Mouse (Mus musculus): ENCODE measurements at regions not wholly inside any gene's neighbourhood (a gene's known extent, or its start where the extent isn't known, plus 50 kb on each side); places are given as distances from the start of the nearest gene placed in this dataset.

DNA sequence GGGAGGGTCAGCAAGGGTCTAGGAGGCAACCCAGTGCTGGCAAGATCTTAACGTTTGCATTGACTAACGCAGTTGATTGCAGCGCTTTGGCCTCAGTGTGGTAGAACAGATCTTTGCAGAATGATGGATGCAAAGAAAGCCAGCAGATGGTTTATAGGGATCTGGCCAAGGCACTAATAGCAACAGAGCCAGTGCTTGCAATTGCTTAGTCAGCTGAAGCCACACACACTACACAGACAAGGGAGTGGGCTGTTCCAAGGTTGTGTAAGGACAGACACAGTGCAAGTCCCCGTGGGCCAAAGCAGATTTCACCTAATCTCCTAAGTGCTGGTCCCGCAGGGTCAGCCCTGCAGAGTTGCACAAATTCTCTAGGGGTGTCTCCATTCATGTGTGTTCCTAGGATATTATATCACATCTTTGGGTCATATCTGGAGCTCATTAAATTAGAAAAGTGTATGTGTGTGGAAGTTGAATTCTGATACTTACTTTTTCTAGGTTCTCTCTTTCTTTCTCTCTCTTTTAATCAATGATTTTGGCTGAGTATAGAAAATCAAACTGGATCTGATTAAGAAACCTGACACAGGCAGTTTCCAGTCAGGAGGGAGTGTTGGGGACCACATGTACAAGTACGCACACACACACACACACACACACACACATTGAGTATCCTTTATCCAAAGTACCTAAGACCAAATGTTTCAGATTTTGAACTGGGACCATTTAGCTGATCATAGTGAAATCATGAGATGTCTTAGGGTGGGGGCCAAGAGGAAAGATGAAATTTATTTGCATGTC is 68.5 kb upstream of the Mboat1 start:
- H3ac ChIP-seq (ENCODE audit: control insufficient read depth, insufficient read length) = no peak overlapping the region
- TF ChIP-seq MAX (IDR thresholded peaks at IDR 0.05; ENCODE audit: low read depth) (no peak), POLR2A (IDR thresholded peaks at IDR 0.05; ENCODE audit: insufficient read length, low read depth) (no peak), CEBPB (IDR thresholded peaks at IDR 0.05; ENCODE audit: insufficient read depth, poor library complexity, severe bottlenecking) (no peak), REST (IDR thresholded peaks at IDR 0.05; ENCODE audit: insufficient read depth, insufficient read length) (no peak), SRF (IDR thresholded peaks at IDR 0.05; ENCODE audit: control insufficient read depth, insufficient read length, low read depth) (no peak), TCF12 (IDR thresholded peaks at IDR 0.05; ENCODE audit: insufficient read depth, poor library complexity, severe bottlenecking) (no peak), TCF3 (IDR thresholded peaks at IDR 0.05; ENCODE audit: insufficient read length, low read depth) (no peak), POLR2AphosphoS2 (IDR thresholded peaks at IDR 0.05; ENCODE audit: insufficient read length, low read depth) (no peak), USF1 (IDR thresholded peaks at IDR 0.05; ENCODE audit: low read depth) (no peak), MYOG (IDR thresholded peaks at IDR 0.05; ENCODE audit: control insufficient read depth in 1 of 3, insufficient read depth in 1 of 3, insufficient read length in 2 of 3, low read depth in 2 of 3) (no peak), E2F4 (IDR thresholded peaks at IDR 0.05; ENCODE audit: insufficient read depth) (no peak), MYOD1 (IDR thresholded peaks at IDR 0.05; ENCODE audit: control insufficient read depth in 1 of 3, insufficient read length in 2 of 3, low read depth in 2 of 3) (no peak)
- no peak overlapping the region for H3K4me2 ChIP-seq (ENCODE audit: low read depth)
- H3K27me3 ChIP-seq (ENCODE audit: control insufficient read depth, insufficient read depth, insufficient read length) = no peaks in the 10 kb centered on the region
- H3K4me3 ChIP-seq = no peak overlapping the region
- no peaks in the 10 kb centered on the region for H3K79me2 ChIP-seq (ENCODE audit: control insufficient read depth, insufficient read depth)
- no peaks in the 10 kb centered on the region for H3K36me3 ChIP-seq (ENCODE audit: control insufficient read depth, insufficient read depth)

GRCm38 (mm10) chr13:30065520-30065919 is 70.8 kb upstream of the Mboat1 start:
- Histone ChIP-seq H3K4me3 (no peak overlapping the region), H3K79me2 (ENCODE audit: control insufficient read depth, insufficient read depth) (no peaks in the 10 kb centered on the region), H3K36me3 (ENCODE audit: control insufficient read depth, insufficient read depth) (no peaks in the 10 kb centered on the region), H3K27me3 (ENCODE audit: control insufficient read depth, insufficient read depth, insufficient read length) (no peaks in the 10 kb centered on the region), H3K4me2 (ENCODE audit: low read depth) (no peak overlapping the region), H3ac (ENCODE audit: control insufficient read depth, insufficient read length) (no peak overlapping the region)
- TF ChIP-seq MAX (IDR thresholded peaks at IDR 0.05; ENCODE audit: low read depth) (no peak), MYOG (IDR thresholded peaks at IDR 0.05; ENCODE audit: control insufficient read depth in 1 of 3, insufficient read depth in 1 of 3, insufficient read length in 2 of 3, low read depth in 2 of 3) (no peak), TCF3 (IDR thresholded peaks at IDR 0.05; ENCODE audit: insufficient read length, low read depth) (no peak), TCF12 (IDR thresholded peaks at IDR 0.05; ENCODE audit: insufficient read depth, poor library complexity, severe bottlenecking) (no peak), E2F4 (IDR thresholded peaks at IDR 0.05; ENCODE audit: insufficient read depth) (no peak), MYOD1 (IDR thresholded peaks at IDR 0.05; ENCODE audit: control insufficient read depth in 1 of 3, insufficient read length in 2 of 3, low read depth in 2 of 3) (no peak), SRF (IDR thresholded peaks at IDR 0.05; ENCODE audit: control insufficient read depth, insufficient read length, low read depth) (no peak), POLR2AphosphoS2 (IDR thresholded peaks at IDR 0.05; ENCODE audit: insufficient read length, low read depth) (no peak), POLR2A (IDR thresholded peaks at IDR 0.05; ENCODE audit: insufficient read length, low read depth) (no peak), USF1 (IDR thresholded peaks at IDR 0.05; ENCODE audit: low read depth) (no peak), REST (IDR thresholded peaks at IDR 0.05; ENCODE audit: insufficient read depth, insufficient read length) (no peak)

DNA sequence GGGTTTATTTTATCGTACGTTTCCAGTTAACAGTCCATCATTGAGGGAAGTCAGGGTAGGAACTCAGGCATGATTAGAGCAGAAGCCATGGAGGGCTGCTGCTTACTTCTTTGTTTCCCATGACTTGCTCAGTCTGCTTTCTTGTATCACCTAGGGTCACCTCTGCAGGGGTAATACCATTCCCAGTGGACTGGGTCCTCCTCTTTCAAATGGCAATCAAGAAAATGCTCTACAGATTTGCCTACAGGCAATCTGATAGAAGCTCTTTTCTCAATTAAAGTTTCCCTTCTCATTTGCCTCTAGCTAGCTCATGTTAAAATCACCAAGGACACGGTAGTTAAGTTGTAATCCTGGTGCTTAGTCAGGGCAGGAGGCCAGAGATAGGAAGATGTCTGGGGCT is 72.5 kb upstream of the Mboat1 start:
- H3K79me2 ChIP-seq (ENCODE audit: control insufficient read depth, insufficient read depth) = no peaks in the 10 kb centered on the region
- TF ChIP-seq E2F4 (IDR thresholded peaks at IDR 0.05; ENCODE audit: insufficient read depth) (no peak), SRF (IDR thresholded peaks at IDR 0.05; ENCODE audit: control insufficient read depth, insufficient read length, low read depth) (no peak), MAX (IDR thresholded peaks at IDR 0.05; ENCODE audit: low read depth) (no peak), TCF12 (IDR thresholded peaks at IDR 0.05; ENCODE audit: insufficient read depth, poor library complexity, severe bottlenecking) (no peak), REST (IDR thresholded peaks at IDR 0.05; ENCODE audit: insufficient read depth, insufficient read length) (no peak), CEBPB (IDR thresholded peaks at IDR 0.05; ENCODE audit: insufficient read depth, poor library complexity, severe bottlenecking) (no peak), POLR2AphosphoS2 (IDR thresholded peaks at IDR 0.05; ENCODE audit: insufficient read length, low read depth) (no peak), TCF3 (IDR thresholded peaks at IDR 0.05; ENCODE audit: insufficient read length, low read depth) (no peak), MYOD1 (IDR thresholded peaks at IDR 0.05; ENCODE audit: control insufficient read depth in 1 of 3, insufficient read length in 2 of 3, low read depth in 2 of 3) (no peak), USF1 (IDR thresholded peaks at IDR 0.05; ENCODE audit: low read depth) (no peak), POLR2A (IDR thresholded peaks at IDR 0.05; ENCODE audit: insufficient read length, low read depth) (no peak), MYOG (IDR thresholded peaks at IDR 0.05; ENCODE audit: control insufficient read depth in 1 of 3, insufficient read depth in 1 of 3, insufficient read length in 2 of 3, low read depth in 2 of 3) (no peak)
- H3K27me3 ChIP-seq (ENCODE audit: control insufficient read depth, insufficient read depth, insufficient read length) = no peaks in the 10 kb centered on the region
- H3K4me2 ChIP-seq (ENCODE audit: low read depth) = no peak overlapping the region
- no peaks in the 10 kb centered on the region for H3K36me3 ChIP-seq (ENCODE audit: control insufficient read depth, insufficient read depth)
- no peak overlapping the region for H3K4me3 ChIP-seq
- no peak overlapping the region for H3ac ChIP-seq (ENCODE audit: control insufficient read depth, insufficient read length)

GRCm38 (mm10) chr13:30062285-30062684 is 74.0 kb upstream of the Mboat1 start:
- H3K4me3 ChIP-seq = no peak overlapping the region

More at GRCm38 (mm10) chr13:30062285-30062684, 74.0 kb upstream of the Mboat1 start:
- H3K27me3 ChIP-seq (ENCODE audit: control insufficient read depth, insufficient read depth, insufficient read length) = no peaks in the 10 kb centered on the region
- peak overlapping the region; percentile 16 for H3K4me2 ChIP-seq (ENCODE audit: low read depth)
- no peak overlapping the region for H3ac ChIP-seq (ENCODE audit: control insufficient read depth, insufficient read length)
- no peaks in the 10 kb centered on the region for H3K36me3 ChIP-seq (ENCODE audit: control insufficient read depth, insufficient read depth)
- H3K79me2 ChIP-seq (ENCODE audit: control insufficient read depth, insufficient read depth) = no peaks in the 10 kb centered on the region
- TF ChIP-seq POLR2AphosphoS2 (IDR thresholded peaks at IDR 0.05; ENCODE audit: insufficient read length, low read depth) (no peak), TCF3 (IDR thresholded peaks at IDR 0.05; ENCODE audit: insufficient read length, low read depth) (no peak), MAX (IDR thresholded peaks at IDR 0.05; ENCODE audit: low read depth) (no peak), CEBPB (IDR thresholded peaks at IDR 0.05; ENCODE audit: insufficient read depth, poor library complexity, severe bottlenecking) (0 out of 2 replicates have a peak, but pooled peaks have one; percentile 4)
